Mouse (Mus musculus): ENCODE results near the gene Capn11. TPM values are rescaled to one million over a fixed set of nuclear protein-coding genes. Genes with fewer than 3 reads are reported as not detected.

The Capn11 gene
- 0.11 and 0.49 TPM in 2 replicates for total RNA-seq (2021)
- long read RNA-seq, experiment 1, partial matches to known transcripts: 0 of 1 reads
- long read RNA-seq, experiment 1, other reads (novel, unspliced or antisense): 1 of 1 reads
- long read RNA-seq, experiment 2: 0 reads

DNA sequence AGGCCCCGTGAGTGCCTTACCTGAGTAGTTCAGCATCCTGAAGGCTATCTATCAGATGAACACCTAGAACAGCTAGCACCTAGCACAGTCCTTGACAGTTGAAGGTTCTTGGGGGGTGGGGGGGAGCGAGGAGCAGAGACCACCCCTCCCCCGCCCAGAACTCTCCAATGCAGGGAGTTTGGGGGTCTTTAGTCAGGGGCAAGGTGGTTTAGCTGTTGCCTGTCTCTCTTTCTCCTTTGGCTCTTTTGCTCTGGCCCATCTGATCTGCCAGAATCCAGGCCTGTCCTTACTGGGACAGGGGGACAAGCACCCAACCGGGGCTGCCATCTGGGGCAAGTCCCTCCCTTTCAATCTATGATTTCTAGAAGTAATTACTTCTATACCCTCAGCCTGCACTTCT is at the start of gene Capn11:
Gene Capn11, minus strand, starts transcription at position 101 of the 400 bp plus-strand sequence.
- DNase-seq: no peak

- no peak for DNase-seq
Observed at GRCm38 (mm10) chr17:45708179-45708578, 49.1 kb upstream of the Capn11 start.

GRCm38 (mm10) chr17:45707376-45707775 is 48.3 kb upstream of the Capn11 start:
- no peak for DNase-seq

- DNase-seq: no peak
Observed at GRCm38 (mm10) chr17:45706796-45707195, 47.7 kb upstream of the Capn11 start.

- DNase-seq: no peak
Observed at GRCm38 (mm10) chr17:45703187-45703586, 44.1 kb upstream of the Capn11 start.

GRCm38 (mm10) chr17:45702254-45702653 is 43.1 kb upstream of the Capn11 start:
- DNase-seq: no peak

DNA sequence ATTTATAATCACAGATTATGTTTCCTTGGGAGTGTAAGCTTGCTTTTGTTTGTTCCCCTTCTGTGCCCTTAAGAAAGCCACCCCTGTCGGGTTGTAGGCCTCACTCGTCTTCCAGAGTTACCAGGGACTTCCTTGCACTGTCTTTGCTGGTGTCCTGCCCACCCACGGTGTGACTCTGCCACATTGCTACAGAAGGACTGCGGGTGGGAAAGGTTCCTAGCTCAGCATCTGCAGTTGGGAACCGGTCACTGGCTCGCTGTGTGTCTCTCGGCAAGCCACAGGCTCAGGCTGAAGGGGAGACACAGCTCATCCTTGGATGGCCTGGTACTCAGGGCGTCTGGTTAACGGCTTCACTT is 42.1 kb upstream of the Capn11 start:
- DNase-seq: no peak

DNA sequence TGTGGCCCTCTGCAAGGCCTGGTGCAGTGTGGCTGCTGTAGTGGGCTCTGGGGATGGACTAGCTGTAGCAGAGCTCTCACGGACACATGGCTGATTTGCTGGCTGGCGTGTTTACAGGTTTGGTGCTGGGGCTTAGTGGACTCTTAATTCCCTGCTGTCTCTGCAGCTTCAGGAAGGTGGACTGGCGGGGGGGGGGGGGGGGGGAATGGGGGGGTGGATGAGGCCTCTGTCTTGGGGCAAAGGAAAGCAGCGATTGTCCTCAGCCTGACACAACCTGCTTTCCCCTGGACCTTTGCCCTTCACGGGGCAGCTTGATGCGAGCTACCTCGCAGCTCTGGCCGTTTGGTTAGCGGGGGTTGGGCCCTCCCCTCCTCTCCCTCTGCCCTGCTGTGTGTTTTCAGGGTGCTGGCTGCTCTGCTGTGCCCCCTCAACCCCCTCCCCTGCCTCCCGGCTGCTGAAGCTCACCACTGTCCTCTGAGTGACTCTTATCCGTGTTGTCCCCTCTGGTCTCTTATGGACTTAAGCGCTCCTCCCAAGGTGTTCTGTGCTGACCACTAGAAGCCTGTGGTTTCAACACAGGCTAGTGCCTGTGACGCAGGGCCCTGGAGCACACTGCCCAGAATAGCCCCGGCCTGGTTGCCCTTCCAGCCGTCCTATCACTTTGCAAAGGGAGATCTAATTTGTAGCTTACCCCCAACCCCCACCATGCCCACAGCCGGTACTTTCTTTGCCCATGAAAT is 41.5 kb upstream of the Capn11 start:
- no peak for DNase-seq

DNA sequence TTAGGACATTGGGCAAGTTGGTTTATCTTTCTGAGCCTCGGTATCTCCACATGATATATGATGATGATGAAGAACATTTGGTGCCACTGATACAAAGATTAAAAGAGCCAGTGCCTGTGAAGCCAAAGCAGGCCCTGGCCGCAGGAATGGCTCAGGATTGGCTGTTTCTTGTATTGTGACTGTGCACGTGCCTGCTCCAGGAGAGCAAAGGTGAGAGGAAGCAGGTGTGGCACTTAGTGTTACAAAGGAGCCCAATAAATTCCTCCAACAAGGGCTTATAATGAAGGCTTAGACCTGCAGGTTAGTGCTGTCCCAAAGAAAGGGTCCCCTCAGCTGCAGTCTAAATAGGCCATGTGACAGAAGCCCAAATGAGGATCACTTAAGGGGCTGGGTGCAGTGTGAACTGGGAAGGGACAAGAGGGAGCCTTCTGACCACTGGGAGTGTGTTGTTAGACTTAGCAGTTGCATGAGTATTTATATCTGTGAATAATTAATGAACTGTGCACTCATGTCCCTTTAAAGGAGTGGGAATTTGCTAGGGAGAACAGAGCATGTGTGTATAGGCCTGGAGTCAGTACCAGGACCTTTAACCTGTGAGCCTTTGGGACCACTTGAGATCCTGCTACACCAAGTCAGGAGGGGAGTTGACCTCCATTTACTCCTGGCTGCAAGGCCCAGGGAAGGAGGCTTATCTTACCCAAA is 40.1 kb upstream of the Capn11 start:
- DNase-seq: no peak

DNA sequence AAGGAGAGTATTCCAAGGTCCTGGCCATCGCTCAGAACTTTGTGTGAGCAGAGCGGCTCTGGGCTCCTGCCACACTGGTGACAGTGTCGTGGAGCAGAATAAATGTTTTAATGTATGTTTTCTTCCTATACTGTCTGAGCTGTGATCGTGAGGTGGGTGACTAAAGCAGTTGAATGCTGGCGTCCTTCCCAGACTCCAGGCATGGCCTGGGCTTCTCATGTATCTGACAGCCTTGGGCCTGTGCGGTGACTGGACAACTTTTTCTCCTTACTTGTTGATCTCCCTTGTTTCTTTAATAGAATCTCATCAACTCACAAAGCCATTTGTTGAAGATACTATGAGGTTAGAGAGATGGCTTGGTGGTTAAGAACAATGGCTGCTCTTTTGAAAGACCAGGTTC is 39.2 kb upstream of the Capn11 start:
- DNase-seq: no peak

DNA sequence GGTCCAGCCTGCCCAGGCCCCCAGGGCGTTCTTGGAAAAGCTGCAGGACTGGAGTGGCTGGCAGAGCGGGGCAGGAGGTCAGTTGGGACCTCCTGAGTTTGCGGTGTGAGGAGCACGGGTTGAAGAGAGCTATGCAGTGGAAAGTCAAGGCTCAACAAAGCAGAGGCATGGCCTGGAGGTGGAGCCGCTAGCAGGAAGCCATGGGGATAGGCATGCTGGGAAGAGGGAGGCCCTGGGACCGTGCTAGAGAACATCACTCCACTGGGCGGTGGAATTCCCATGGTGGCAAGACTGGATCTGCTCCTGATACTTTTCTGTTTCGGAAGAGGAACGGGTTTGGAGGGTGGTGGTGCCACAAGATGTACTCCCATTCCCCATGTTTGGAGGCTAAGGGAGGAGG is 37.9 kb upstream of the Capn11 start:
- DNase-seq: no peak

DNA sequence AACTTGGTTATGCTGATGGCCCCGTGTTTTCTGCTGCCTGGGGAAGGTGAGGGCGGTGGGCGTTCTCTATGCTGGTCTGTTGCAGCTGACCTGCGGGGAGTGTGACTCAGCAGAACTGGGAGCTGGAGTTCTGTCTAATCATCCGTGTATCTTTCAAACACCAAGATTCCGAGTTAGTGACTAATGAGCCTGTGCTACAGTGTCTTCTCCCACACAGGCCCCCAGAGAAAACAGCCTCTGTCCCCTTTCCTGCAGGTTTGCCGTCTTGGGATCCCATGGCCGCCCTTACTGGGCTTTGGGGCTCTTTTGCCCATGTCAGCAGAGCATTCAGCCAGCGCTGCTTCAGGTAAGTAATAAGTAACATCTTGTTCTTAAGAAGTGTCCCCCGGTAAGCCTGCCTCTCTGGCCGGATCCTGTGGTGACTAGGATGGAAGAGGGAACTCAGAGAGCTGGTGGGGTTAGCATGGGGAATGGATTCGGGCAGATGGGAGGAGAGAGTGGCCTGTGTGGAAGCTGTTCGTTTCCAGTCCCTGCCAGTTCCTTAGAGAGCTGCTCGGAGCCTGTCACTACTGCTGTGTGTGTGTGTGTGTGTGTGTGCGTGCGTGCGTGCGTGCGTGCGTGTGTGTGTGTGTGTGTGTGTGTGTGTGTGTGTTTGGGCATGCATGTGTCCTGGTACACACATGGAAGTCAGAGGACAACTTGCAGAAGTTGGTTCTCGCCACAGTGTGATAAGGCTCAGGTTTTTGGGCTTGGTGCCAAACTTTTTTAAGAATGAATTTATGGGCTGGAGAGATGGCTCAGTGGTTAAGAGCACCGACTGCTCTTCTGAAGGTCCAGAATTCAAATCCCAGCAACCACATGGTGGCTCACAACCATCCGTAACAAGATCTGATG is 36.3 kb upstream of the Capn11 start:
- no peak for DNase-seq

- DNase-seq: no peak
Observed at GRCm38 (mm10) chr17:45693812-45694565, 34.9 kb upstream of the Capn11 start.

DNA sequence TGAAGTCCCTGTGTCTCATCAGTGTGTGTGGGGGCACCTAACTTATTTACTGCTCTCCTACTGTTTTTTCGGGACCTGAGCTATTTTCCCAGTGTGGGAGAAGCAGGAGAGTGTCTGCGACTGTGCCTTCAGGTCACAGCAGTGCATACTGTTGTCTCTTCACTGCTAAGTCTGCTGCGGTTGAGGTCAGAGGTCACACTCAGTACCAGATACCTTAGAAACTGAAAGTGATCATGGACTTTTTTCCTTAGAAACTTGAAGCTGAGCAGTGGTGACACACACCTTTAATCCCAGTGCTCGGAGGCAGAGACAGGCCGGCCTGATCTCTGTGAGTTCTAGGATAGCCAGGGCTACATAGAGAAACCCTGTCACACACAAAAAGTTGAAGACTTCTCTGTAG is 33.0 kb upstream of the Capn11 start:
- no peak for DNase-seq

DNA sequence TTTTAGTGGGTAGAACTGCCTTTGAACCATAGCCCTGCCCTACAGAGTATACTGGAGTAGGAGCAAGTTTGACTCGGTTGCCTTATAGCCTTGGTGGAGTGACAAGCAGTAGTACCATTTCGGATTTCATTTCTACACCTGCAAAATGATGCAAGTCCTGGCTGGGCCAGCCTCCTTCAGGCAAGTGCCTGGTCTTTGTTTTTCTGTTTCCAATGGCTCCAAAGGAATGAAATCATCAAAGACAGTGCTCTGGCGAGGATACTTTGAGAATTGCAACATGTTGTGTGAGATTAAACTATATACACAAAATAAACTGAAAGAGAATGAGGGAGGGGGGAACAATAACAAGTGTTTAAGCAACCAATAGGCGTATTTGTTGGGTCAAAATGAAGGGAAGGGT is 30.9 kb upstream of the Capn11 start:
- no peak for DNase-seq

GRCm38 (mm10) chr17:45689120-45689519 is 30.0 kb upstream of the Capn11 start:
- no peak for DNase-seq

DNA sequence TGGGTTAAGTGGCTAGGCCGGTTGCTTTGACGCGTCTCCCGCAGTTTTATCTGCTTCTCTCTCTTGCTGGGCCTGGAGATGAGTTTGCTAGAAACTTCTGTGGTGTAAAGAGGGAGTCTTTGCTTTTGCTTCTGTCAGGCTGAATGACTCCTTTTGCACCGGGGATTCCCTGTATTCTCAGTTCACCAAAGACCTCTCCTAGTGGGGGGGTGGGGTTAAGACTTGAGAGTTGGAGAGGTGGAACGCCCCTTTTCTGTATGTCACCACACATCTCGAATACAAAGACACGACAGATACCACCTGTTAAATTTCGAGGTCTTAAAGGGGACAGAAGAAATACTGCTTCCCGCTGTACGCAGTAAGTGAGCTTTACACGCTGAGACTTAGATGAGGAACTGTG is 27.6 kb upstream of the Capn11 start, which contains the start of gene Tmem63b:
Gene Tmem63b, minus strand, starts transcription at position 190 of the 400 bp plus-strand sequence.
- peak; percentile 40 for DNase-seq

DNA sequence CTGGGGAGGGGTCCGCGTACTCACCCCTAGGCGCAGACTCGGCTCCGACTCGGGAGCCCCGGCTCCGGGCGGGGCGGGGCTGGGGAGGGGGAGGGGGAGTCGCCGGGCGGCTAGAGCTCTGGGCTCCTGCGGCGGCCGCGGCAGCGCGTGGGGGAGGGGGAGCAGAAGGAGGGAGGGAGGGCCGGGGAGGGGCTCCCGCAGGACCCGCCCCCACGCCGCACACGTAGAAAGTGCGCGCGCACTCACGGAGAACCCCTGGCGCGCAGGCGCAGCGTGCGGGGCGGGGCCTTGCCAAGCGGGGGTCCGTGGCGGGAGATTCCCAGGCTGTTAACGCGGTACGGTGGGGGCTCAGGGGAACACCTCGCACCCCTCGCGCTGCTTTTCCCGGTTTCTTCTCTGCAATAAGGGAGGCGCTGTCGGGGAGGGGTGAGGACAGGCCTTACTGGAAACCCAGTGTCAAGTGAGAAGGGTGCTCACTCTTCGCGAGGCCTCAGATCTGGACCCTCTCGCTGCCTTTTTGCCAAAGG is 27.0 kb upstream of the Capn11 start, which contains the start of gene Mrpl14:
Gene Mrpl14, plus strand, starts transcription at position 230 of the 527 bp plus-strand sequence.
- DNase-seq: peak; percentile 97

- DNase-seq: peak; percentile 71
Observed at GRCm38 (mm10) chr17:45685171-45686092, 26.3 kb upstream of the Capn11 start.

DNA sequence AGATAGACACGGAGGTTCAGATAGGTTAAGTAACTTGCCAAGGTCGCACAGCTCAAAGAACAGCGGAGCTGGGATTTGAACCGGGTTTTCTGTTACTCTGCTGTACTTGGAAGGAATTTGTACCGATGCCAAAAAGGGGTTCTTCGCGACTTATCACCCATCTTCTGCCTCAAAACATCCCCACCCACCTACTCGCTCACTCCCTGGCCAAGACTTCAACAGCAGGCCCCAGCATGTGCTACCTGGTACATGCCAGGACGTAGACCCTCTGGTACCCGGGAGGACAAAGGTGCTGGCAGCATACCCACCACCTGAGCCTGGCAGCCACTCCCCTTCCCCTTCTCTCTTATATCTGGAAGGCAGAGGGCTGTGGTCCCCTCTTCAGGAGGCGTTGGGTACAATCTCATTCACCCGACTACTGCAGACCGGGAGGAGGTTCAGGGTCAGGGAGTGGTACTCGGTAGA is 25.6 kb upstream of the Capn11 start:
- no peak for DNase-seq
